Mouse (Mus musculus) midbrain, embryonic 11.5 days (tissue): Measurements from ENCODE around the gene Chchd6. TPM values are rescaled to one million over a fixed set of nuclear protein-coding genes. Genes with fewer than 3 reads are reported as not detected.

Source experiments
- ATAC-seq: fragments of 200-750 bp; cut with Nextera tagmentation; 2 replicates; pipeline ENCODE4 v1.8.0; 2017; ENCODE audit warnings: moderate TSS enrichment, moderate library complexity; ENCODE audit not compliant: low FRiP score
- DNase-seq: peaks from one replicate; pipeline ENCODE4 v3.0.0; 2015; ENCODE audit warnings: low spot score; ENCODE audit errors: missing footprints
- H3K27ac ChIP-seq: fragments of 300-500 bp; sonication (generic); 2 replicates; pipeline ENCODE4 v1.5.1; 2014; ENCODE audit warnings: low read depth, low read length
- H3K27me3 ChIP-seq: fragments of 300-500 bp; sonication (generic); 2 replicates; pipeline ENCODE4 v1.6.1; 2014; ENCODE audit warnings: mild to moderate bottlenecking, low read length, moderate library complexity, mixed read lengths; ENCODE audit not compliant: control insufficient read depth, insufficient read depth
- H3K36me3 ChIP-seq: fragments of 300-500 bp; sonication (generic); 2 replicates; pipeline ENCODE4 v1.6.1; 2014; ENCODE audit warnings: mild to moderate bottlenecking, low read length, moderate library complexity, mixed read lengths; ENCODE audit not compliant: control insufficient read depth, insufficient read depth
- H3K4me1 ChIP-seq: fragments of 300-500 bp; sonication (generic); 2 replicates; pipeline ENCODE4 v1.6.1; 2014; ENCODE audit warnings: low read length; ENCODE audit not compliant: control insufficient read depth, insufficient read depth
- H3K4me2 ChIP-seq: fragments of 300-500 bp; sonication (generic); 2 replicates; pipeline ENCODE4 v1.6.1; 2014; ENCODE audit warnings: mild to moderate bottlenecking, moderate library complexity
- H3K4me3 ChIP-seq: fragments of 300-500 bp; sonication (generic); 2 replicates; pipeline ENCODE4 v1.5.1; 2014; ENCODE audit warnings: low read depth, low read length
- H3K9ac ChIP-seq: fragments of 300-500 bp; sonication (generic); 2 replicates; pipeline ENCODE4 v1.6.1; 2014; ENCODE audit warnings: low read length
- H3K9me3 ChIP-seq: fragments of 300-500 bp; sonication (generic); 2 replicates; pipeline ENCODE4 v1.6.1; 2016; ENCODE audit warnings: low read length; ENCODE audit not compliant: control insufficient read depth
- WGBS: fragments of 180-500 bp; shearing (Covaris S2); extraction: QIAGEN DNeasy Blood & Tissue Kit; methylation state at CpG from one replicate; pipeline ENCODE4 v1.1.7; 2014; 5-methylcytosine and 5-hydroxymethylcytosine counted together
- polyA plus RNA-seq: library from polyadenylated mRNA; unstranded; fragments of >200 nt; fragmentation: Nextera tagmentation; extraction: Ambion mirVana; gene quantifications from 2 replicates; pipeline ENCODE4 v1.2.1, GENCODE M21; 2014

Chchd6 gene
- polyA plus RNA-seq, 1 experiment from 2014 or later, result 103 TPM

- H3K9ac ChIP-seq, result no peak overlapping the region
- H3K27me3 ChIP-seq, result no peaks in the 10 kb centered on the region
- H3K4me2 ChIP-seq, result no peak overlapping the region
- no peaks in the 10 kb centered on the region for H3K36me3 ChIP-seq
- no peaks in the 10 kb centered on the region for H3K4me1 ChIP-seq
- ATAC-seq (no peak), DNase-seq (no peak)
- no peak overlapping the region for H3K27ac ChIP-seq
- H3K9me3 ChIP-seq, result no peaks in the 10 kb centered on the region
- H3K4me3 ChIP-seq, result no peak overlapping the region
These were observed 87.2 kb downstream of the Chchd6 start for GRCm38 (mm10) chr6:89508263-89508662.

GRCm38 (mm10) chr6:89499961-89500360, 95.5 kb downstream of the Chchd6 start:
- Histone ChIP-seq H3K9ac (no peak overlapping the region), H3K9me3 (no peaks in the 10 kb centered on the region), H3K27me3 (no peaks in the 10 kb centered on the region), H3K4me3 (no peak overlapping the region), H3K4me2 (no peak overlapping the region), H3K27ac (no peak overlapping the region), H3K4me1 (no peaks in the 10 kb centered on the region), H3K36me3 (no peaks in the 10 kb centered on the region)
- DNase-seq (no peak), ATAC-seq (no peak)
- 96% methylated on average over 1 of the region's 1 CpGs for WGBS

- H3K27ac ChIP-seq, result no peak overlapping the region
- no peaks in the 10 kb centered on the region for H3K9me3 ChIP-seq
- H3K9ac ChIP-seq, result no peak overlapping the region
- 64% methylated on average over 6 of the region's 6 CpGs for WGBS
- no peaks in the 10 kb centered on the region for H3K36me3 ChIP-seq
- H3K4me3 ChIP-seq, result no peak overlapping the region
- ATAC-seq (no peak), DNase-seq (no peak)
- no peak overlapping the region for H3K4me2 ChIP-seq
- H3K27me3 ChIP-seq, result no peaks in the 10 kb centered on the region
- no peaks in the 10 kb centered on the region for H3K4me1 ChIP-seq
These were observed 96.5 kb downstream of the Chchd6 start for GRCm38 (mm10) chr6:89498764-89499516.

DNA sequence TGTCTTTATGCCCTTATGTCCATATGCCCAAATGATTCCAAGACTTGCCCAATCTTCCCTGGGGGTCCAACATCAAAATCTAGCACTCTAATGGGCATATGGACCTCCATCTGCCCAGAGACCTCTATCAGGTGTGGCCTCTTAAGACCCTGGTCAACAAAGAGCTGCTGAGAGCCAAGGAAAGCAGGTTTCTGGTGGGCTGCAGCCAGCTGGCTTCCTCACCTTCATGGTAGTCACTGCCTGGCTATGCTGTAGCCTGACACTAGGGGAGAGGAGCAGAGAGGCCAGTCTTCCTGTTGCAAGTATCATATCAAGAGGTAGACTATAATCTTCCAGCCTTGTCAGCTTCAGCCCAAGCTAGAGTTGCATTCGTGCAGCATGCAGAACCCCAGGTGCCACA, 98.5 kb downstream of the Chchd6 start:
- ATAC-seq, result no peak
- Histone ChIP-seq H3K4me1 (no peaks in the 10 kb centered on the region), H3K4me3 (no peak overlapping the region), H3K27ac (no peak overlapping the region), H3K9me3 (no peaks in the 10 kb centered on the region), H3K9ac (no peak overlapping the region), H3K4me2 (no peak overlapping the region), H3K27me3 (no peaks in the 10 kb centered on the region), H3K36me3 (no peaks in the 10 kb centered on the region)
- no peak for DNase-seq
- 93% methylated on average over 1 of the region's 1 CpGs for WGBS

- ATAC-seq (no peak), DNase-seq (no peak)
- H3K9me3 ChIP-seq, result no peaks in the 10 kb centered on the region
- no peak overlapping the region for H3K4me3 ChIP-seq
- no peaks in the 10 kb centered on the region for H3K4me1 ChIP-seq
- H3K4me2 ChIP-seq, result no peak overlapping the region
- no peak overlapping the region for H3K27ac ChIP-seq
- WGBS, result 88% methylated on average over 4 of the region's 4 CpGs
- no peak overlapping the region for H3K9ac ChIP-seq
- no peaks in the 10 kb centered on the region for H3K27me3 ChIP-seq
- H3K36me3 ChIP-seq, result no peaks in the 10 kb centered on the region
These were observed 103.1 kb downstream of the Chchd6 start for GRCm38 (mm10) chr6:89492368-89492767.

- DNase-seq (no peak), ATAC-seq (no peak)
- Histone ChIP-seq H3K27ac (no peak overlapping the region), H3K27me3 (no peaks in the 10 kb centered on the region), H3K9ac (no peak overlapping the region), H3K4me1 (no peaks in the 10 kb centered on the region), H3K4me2 (no peak overlapping the region), H3K4me3 (no peak overlapping the region), H3K9me3 (no peaks in the 10 kb centered on the region), H3K36me3 (no peaks in the 10 kb centered on the region)
- 91% methylated on average over 3 of the region's 3 CpGs for WGBS
These were observed 105.1 kb downstream of the Chchd6 start for GRCm38 (mm10) chr6:89490369-89490768.

GRCm38 (mm10) chr6:89489533-89489932, 105.9 kb downstream of the Chchd6 start:
- no peak overlapping the region for H3K4me2 ChIP-seq
- no peaks in the 10 kb centered on the region for H3K36me3 ChIP-seq
- H3K27me3 ChIP-seq, result no peaks in the 10 kb centered on the region
- no peak overlapping the region for H3K9ac ChIP-seq
- DNase-seq (no peak), ATAC-seq (no peak)
- no peak overlapping the region for H3K27ac ChIP-seq
- WGBS, result 97% methylated on average over 1 of the region's 1 CpGs
- no peaks in the 10 kb centered on the region for H3K9me3 ChIP-seq
- no peaks in the 10 kb centered on the region for H3K4me1 ChIP-seq
- no peak overlapping the region for H3K4me3 ChIP-seq

DNA sequence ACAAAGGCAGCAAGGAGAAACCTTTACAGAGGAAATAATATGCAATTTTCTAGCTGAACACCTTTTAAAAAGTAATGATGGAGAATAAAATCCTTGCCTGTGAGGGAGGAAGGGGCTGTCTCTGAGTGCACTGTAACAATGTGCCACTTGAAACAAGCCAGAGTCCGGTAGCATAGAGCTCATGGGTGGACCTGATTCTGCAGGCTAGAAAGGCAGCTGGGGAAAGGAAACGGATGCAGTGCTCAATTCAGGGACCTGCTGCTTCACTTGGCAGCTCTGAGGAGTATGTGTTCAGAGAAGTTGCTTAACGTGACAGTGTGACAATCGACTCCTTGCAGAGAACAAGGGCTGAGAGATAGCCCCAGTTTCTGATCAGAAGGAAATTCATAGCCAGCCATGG, 109.4 kb downstream of the Chchd6 start:
- 72% methylated on average over 4 of the region's 4 CpGs for WGBS
- Histone ChIP-seq H3K9me3 (no peaks in the 10 kb centered on the region), H3K4me3 (no peak overlapping the region), H3K4me1 (no peaks in the 10 kb centered on the region), H3K9ac (no peak overlapping the region), H3K4me2 (no peak overlapping the region), H3K36me3 (no peaks in the 10 kb centered on the region), H3K27ac (no peak overlapping the region), H3K27me3 (no peaks in the 10 kb centered on the region)
- DNase-seq (no peak), ATAC-seq (no peak)

DNA sequence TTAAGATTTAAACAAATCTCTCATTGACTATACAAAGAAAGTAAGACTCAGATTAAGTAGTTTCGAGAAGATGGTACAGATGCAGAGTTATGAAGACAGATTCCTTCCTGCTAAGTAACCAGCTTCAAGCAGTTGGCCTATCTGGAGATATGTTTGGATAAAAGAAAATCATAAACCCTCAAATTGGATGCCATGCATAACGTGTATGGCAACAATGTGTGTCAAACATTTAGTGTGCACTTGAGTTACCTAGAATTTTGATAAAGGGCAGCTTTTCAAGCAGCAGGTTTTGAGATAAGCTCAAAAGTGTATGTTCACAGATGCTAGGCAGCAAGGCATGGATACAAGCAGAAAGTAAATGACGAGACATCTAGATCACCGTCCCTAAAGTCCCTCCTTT, 114.3 kb downstream of the Chchd6 start:
- DNase-seq (no peak), ATAC-seq (no peak)
- Histone ChIP-seq H3K9me3 (no peaks in the 10 kb centered on the region), H3K9ac (no peak overlapping the region), H3K4me2 (no peak overlapping the region), H3K27ac (no peak overlapping the region), H3K36me3 (no peaks in the 10 kb centered on the region), H3K4me3 (no peak overlapping the region), H3K27me3 (no peaks in the 10 kb centered on the region), H3K4me1 (no peaks in the 10 kb centered on the region)
- WGBS, result 87% methylated on average over 4 of the region's 4 CpGs
